Mouse (Mus musculus) brain, embryonic 14.5 days (tissue): ENCODE results near the gene St3gal2. TPM values are rescaled to one million over a fixed set of nuclear protein-coding genes. Genes with fewer than 3 reads are reported as not detected.
"Not testable (repeated sequence)": the region's sequence is repeated elsewhere in the genome, so short reads cannot be mapped to it uniquely, and the experiment has no call there.

Source experiments
- DNase-seq: peaks from one replicate; pipeline ENCODE4 v3.0.0-alpha.2; 2011; ENCODE audit warnings: low read depth
- CTCF ChIP-seq: fragments of 200-500 bp; IDR thresholded peaks from 2 replicates; pipeline ENCODE4 v1.5.1; 2012; ENCODE audit warnings: inconsistent platforms, mild to moderate bottlenecking, moderate library complexity, borderline replicate concordance; ENCODE audit not compliant: insufficient read depth, insufficient read length; ENCODE audit errors: extremely low read depth
- POLR2A ChIP-seq: fragments of 200-500 bp; IDR thresholded peaks from 2 replicates; pipeline ENCODE4 v1.6.1; 2012; ENCODE audit warnings: mild to moderate bottlenecking, inconsistent platforms, borderline replicate concordance; ENCODE audit not compliant: poor library complexity, insufficient read depth, insufficient read length, severe bottlenecking; ENCODE audit errors: extremely low read depth
- polyA plus RNA-seq: library from polyadenylated mRNA; depleted of rRNA; stranded (reverse); fragments of >200 nt; gene quantifications from 2 replicates; pipeline ENCODE4 v1.2.3, GENCODE M21; 2012

Gene St3gal2
- polyA plus RNA-seq, 1 experiment = 39.7 TPM

- TF ChIP-seq POLR2A = no peak
- TF ChIP-seq CTCF = no peak
- DNase-seq = peak; percentile 53
Observed at GRCm38 (mm10) chr8:110938882-110939589, 19.3 kb downstream of the St3gal2 start.

GRCm38 (mm10) chr8:110940682-110941452 lies 21.1 kb downstream of the St3gal2 start:
- DNase-seq = no peak
- no peak for TF ChIP-seq POLR2A
- no peak for TF ChIP-seq CTCF

GRCm38 (mm10) chr8:110941453-110941948 lies 21.8 kb downstream of the St3gal2 start:
- DNase-seq = peak; percentile 78
- TF ChIP-seq CTCF (no peak), POLR2A (no peak)

- no peak for DNase-seq
- TF ChIP-seq POLR2A (no peak), CTCF (no peak)
Observed at GRCm38 (mm10) chr8:110944276-110944876, 24.7 kb downstream of the St3gal2 start.

GRCm38 (mm10) chr8:110945716-110946115 lies 26.0 kb downstream of the St3gal2 start:
- TF ChIP-seq CTCF (no peak), POLR2A (no peak)
- DNase-seq = no peak

GRCm38 (mm10) chr8:110950065-110950484 lies 30.4 kb downstream of the St3gal2 start:
- TF ChIP-seq POLR2A (no peak), CTCF (no peak)

GRCm38 (mm10) chr8:110954776-110955175 lies 35.1 kb downstream of the St3gal2 start:
- TF ChIP-seq POLR2A (no peak), CTCF (no peak)
- no peak for DNase-seq

More at GRCm38 (mm10) chr8:110950065-110950484, 30.4 kb downstream of the St3gal2 start:
- peak; percentile 59 for DNase-seq

- TF ChIP-seq POLR2A = no peak
- TF ChIP-seq CTCF = no peak
- DNase-seq = peak; percentile 26
Observed at GRCm38 (mm10) chr8:110956619-110957450, 37.1 kb downstream of the St3gal2 start.

- DNase-seq = no peak
- TF ChIP-seq CTCF = no peak
- TF ChIP-seq POLR2A = no peak
Observed at GRCm38 (mm10) chr8:110957471-110957870, 37.7 kb downstream of the St3gal2 start.

- TF ChIP-seq POLR2A = no peak
- TF ChIP-seq CTCF = no peak
- DNase-seq = no peak
Observed at GRCm38 (mm10) chr8:110958135-110958534, 38.4 kb downstream of the St3gal2 start.

- not testable (repeated sequence) for DNase-seq
Observed at GRCm38 (mm10) chr8:110958553-110958952, 38.8 kb downstream of the St3gal2 start.

GRCm38 (mm10) chr8:110959071-110959780 lies 39.5 kb downstream of the St3gal2 start:
- DNase-seq = peak; percentile 31
- TF ChIP-seq POLR2A = no peak
- no peak for TF ChIP-seq CTCF
